ENCODE assay signal across 1 mouse cellular context in genomic region chr11:88998974-88999722, GRCm38 (mm10).
A peak's percentile ranks its signal among the peaks of the same experiment; 100 is the strongest.
TF ChIP-seq lines count a peak whose summit lies in the region.

Gene Trim25 (plus strand): TSS chr11:88999376.

TF ChIP-seq in CH12.LX, 34 proteins besides CTCF, POLR2A, EP300 and RAD21 (continued from another document):
- TF ChIP-seq E2F4 (IDR thresholded peaks at IDR 0.05; ENCODE audit: insufficient replicate concordance, low read depth, low read length) (peak; percentile 84; the same call in 1 of the 2 replicates), USF2 (conservative IDR thresholded peaks at IDR 0.05; ENCODE audit: low read depth, low read length) (peak; percentile 96), TCF12 (IDR thresholded peaks at IDR 0.05; ENCODE audit: low read depth, low read length) (peak; percentile 98), NRF1 (IDR thresholded peaks at IDR 0.05; ENCODE audit: low read depth, low read length) (peak; percentile 86)
